Mouse (Mus musculus) kidney, adult 2 months (tissue): ENCODE measurements around the gene Ube2e2. TPM values are rescaled to one million over a fixed set of nuclear protein-coding genes. Genes with fewer than 3 reads are reported as not detected.

ENCODE experiments used
- DNase-seq: peaks from one replicate; pipeline ENCODE4 v3.0.0; 2021
- H3K27ac ChIP-seq: fragments of 200-500 bp; 2 replicates; pipeline ENCODE4 v1.5.1; 2012; ENCODE audit warnings: low read depth, low read length, control low read depth, inconsistent platforms; ENCODE audit not compliant: insufficient read depth
- H3K27me3 ChIP-seq: fragments of 200-500 bp; replicated peaks from 2 replicates; pipeline ENCODE4 v1.6.1; 2012; ENCODE audit warnings: mild to moderate bottlenecking, moderate library complexity, low read length, inconsistent platforms; ENCODE audit not compliant: control insufficient read depth, insufficient read depth
- H3K36me3 ChIP-seq: fragments of 200-500 bp; 2 replicates; pipeline ENCODE4 v1.6.1; 2012; ENCODE audit warnings: mild to moderate bottlenecking, moderate library complexity, low read length, inconsistent platforms; ENCODE audit not compliant: control insufficient read depth, insufficient read depth
- H3K4me1 ChIP-seq: fragments of 200-500 bp; 2 replicates; pipeline ENCODE4 v1.6.1; 2011; ENCODE audit warnings: low read length; ENCODE audit not compliant: control insufficient read depth, insufficient read depth
- H3K4me3 ChIP-seq: fragments of 200-500 bp; 2 replicates; pipeline ENCODE4 v1.5.1; 2011; ENCODE audit warnings: mild to moderate bottlenecking, low read depth, low read length, control low read depth; ENCODE audit not compliant: insufficient read depth
- CTCF ChIP-seq: fragments of 200-500 bp; conservative IDR thresholded peaks from 2 replicates; pipeline ENCODE4 v1.5.1; 2011; ENCODE audit warnings: low read depth, mild to moderate bottlenecking, control low read depth, low read length, moderate library complexity, mixed read lengths; ENCODE audit not compliant: insufficient read depth, insufficient read length
- POLR2A ChIP-seq: fragments of 200-500 bp; IDR thresholded peaks from one replicate; pipeline ENCODE4 v1.6.1; 2011; ENCODE audit warnings: low read depth, low read length, control low read depth
- WGBS: fragments of 180-500 bp; shearing (Covaris S2); methylation state at CpG from one replicate; pipeline ENCODE4 v1.1.7; 2018; 5-methylcytosine and 5-hydroxymethylcytosine counted together
- polyA plus RNA-seq: library from polyadenylated mRNA; depleted of rRNA; stranded (reverse); fragments of >200 nt; gene quantifications from 2 replicates; pipeline ENCODE4 v1.2.3, GENCODE M21; 2012; rRNA removed

The Ube2e2 gene
- polyA plus RNA-seq = 56.7 and 58.9 TPM in 2 replicates

GRCm38 (mm10) chr14:18893947-18894445 is at the start of gene Ube2e2:
Gene Ube2e2 (minus strand): TSS chr14:18894267.
- WGBS = 2% methylated on average over 22 of the region's 22 CpGs
- Histone ChIP-seq H3K27ac (no peak within 1 kb of the TSS), H3K4me3 (peak within 1 kb of the TSS; percentile 73), H3K4me1 (no peaks in the 10 kb centered on the region), H3K36me3 (no peaks in the 10 kb centered on the region), H3K27me3 (no peaks in the 10 kb centered on the region)
- TF ChIP-seq CTCF (no peak), POLR2A (no peak)
- no peak for DNase-seq

- TF ChIP-seq POLR2A (no peak), CTCF (no peak)
- no peak for DNase-seq
- Histone ChIP-seq H3K27me3 (no peaks in the 10 kb centered on the region), H3K36me3 (no peaks in the 10 kb centered on the region), H3K27ac (no peak overlapping the region), H3K4me3 (no peak overlapping the region), H3K4me1 (no peaks in the 10 kb centered on the region)
These were observed 46.0 kb upstream of the Ube2e2 start for GRCm38 (mm10) chr14:18940068-18940467.

GRCm38 (mm10) chr14:18903553-18903952 is 9.5 kb upstream of the Ube2e2 start:
- TF ChIP-seq CTCF = no peak
- no peak for TF ChIP-seq POLR2A
- Histone ChIP-seq H3K4me3 (no peak overlapping the region), H3K27ac (no peak overlapping the region), H3K27me3 (no peaks in the 10 kb centered on the region; the same call in 1 of the 2 replicates), H3K36me3 (no peaks in the 10 kb centered on the region), H3K4me1 (no peaks in the 10 kb centered on the region)
- no peak for DNase-seq

GRCm38 (mm10) chr14:18893121-18893946 is 733 bp downstream of the Ube2e2 start:
- WGBS = 5% methylated on average over 85 of the region's 116 CpGs
- no peak overlapping the region for H3K27ac ChIP-seq
- DNase-seq = peak; percentile 95
- H3K4me1 ChIP-seq = no peaks in the 10 kb centered on the region
- no peaks in the 10 kb centered on the region for H3K36me3 ChIP-seq
- H3K4me3 ChIP-seq = peak overlapping the region; percentile 73
- H3K27me3 ChIP-seq = no peaks in the 10 kb centered on the region
- TF ChIP-seq CTCF = no peak
- no peak for TF ChIP-seq POLR2A

- no peaks in the 10 kb centered on the region for H3K4me1 ChIP-seq
- TF ChIP-seq POLR2A (no peak), CTCF (no peak)
- H3K4me3 ChIP-seq = no peak overlapping the region
- no peaks in the 10 kb centered on the region for H3K36me3 ChIP-seq
- WGBS = 92% methylated on average over 5 of the region's 5 CpGs
- H3K27ac ChIP-seq = no peak overlapping the region
- DNase-seq = no peak
- H3K27me3 ChIP-seq = no peaks in the 10 kb centered on the region
These were observed 4.5 kb downstream of the Ube2e2 start for GRCm38 (mm10) chr14:18889571-18889970.

- no peak overlapping the region for H3K4me3 ChIP-seq
- 76% methylated on average over 1 of the region's 1 CpGs for WGBS
- no peaks in the 10 kb centered on the region for H3K36me3 ChIP-seq
- TF ChIP-seq POLR2A = no peak
- no peak for TF ChIP-seq CTCF
- H3K27me3 ChIP-seq = no peaks in the 10 kb centered on the region
- H3K27ac ChIP-seq = no peak overlapping the region
- DNase-seq = no peak
- H3K4me1 ChIP-seq = no peaks in the 10 kb centered on the region
These were observed 11.6 kb downstream of the Ube2e2 start for GRCm38 (mm10) chr14:18882493-18882892.

GRCm38 (mm10) chr14:18870716-18871115 is 23.4 kb downstream of the Ube2e2 start:
- H3K4me3 ChIP-seq = no peak overlapping the region
- no peaks in the 10 kb centered on the region for H3K27me3 ChIP-seq
- WGBS = 67% methylated on average over 1 of the region's 1 CpGs
- H3K4me1 ChIP-seq = no peaks in the 10 kb centered on the region
- H3K27ac ChIP-seq = no peak overlapping the region
- TF ChIP-seq CTCF (no peak), POLR2A (no peak)
- H3K36me3 ChIP-seq = no peaks in the 10 kb centered on the region
- peak; percentile 9 for DNase-seq
